Mouse (Mus musculus): ENCODE data around the gene Wdr43. TPM values are rescaled to one million over a fixed set of nuclear protein-coding genes. Genes with fewer than 3 reads are reported as not detected.
"Not testable (repeated sequence)": the region's sequence is repeated elsewhere in the genome, so short reads cannot be mapped to it uniquely, and the experiment has no call there.

Wdr43 gene
- polyA plus RNA-seq, 1 experiment: 5.0 TPM

- WGBS: 32% methylated on average over 4 of the region's 4 CpGs
- Histone ChIP-seq H3K27ac (ENCODE audit: insufficient read depth, low read depth, low read length) (no peak overlapping the region), H3K4me1 (ENCODE audit: control insufficient read depth, insufficient read depth, low read length) (peaks cover 6% of the 10 kb centered on the region; the same call in 1 of the 2 replicates), H3K27me3 (replicated peaks; ENCODE audit: control insufficient read depth, insufficient read depth, low read length) (no peaks in the 10 kb centered on the region), H3K36me3 (ENCODE audit: control insufficient read depth, insufficient read depth, low read length) (no peaks in the 10 kb centered on the region), H3K4me3 (ENCODE audit: insufficient read depth, low read depth, low read length) (0 out of 2 replicates have a peak overlapping the region, but pooled peaks have one; percentile 11)
- TF ChIP-seq POLR2A (IDR thresholded peaks at IDR 0.05; ENCODE audit: low read depth, low read length) (no peak), CTCF (conservative IDR thresholded peaks at IDR 0.05; ENCODE audit: insufficient read depth, insufficient read length, low read depth, low read length) (no peak)
- no peak for DNase-seq
These were observed 2.3 kb downstream of the Wdr43 start for GRCm38 (mm10) chr17:71617974-71618373.

GRCm38 (mm10) chr17:71631806-71632205 is 16.1 kb downstream of the Wdr43 start:
- no peaks in the 10 kb centered on the region for H3K4me1 ChIP-seq (ENCODE audit: control insufficient read depth, insufficient read depth, low read length)
- no peak overlapping the region for H3K27ac ChIP-seq (ENCODE audit: insufficient read depth, low read depth, low read length)
- no peak for DNase-seq
- WGBS: 58% methylated on average over 10 of the region's 10 CpGs
- no peak overlapping the region for H3K4me3 ChIP-seq (ENCODE audit: insufficient read depth, low read depth, low read length)
- TF ChIP-seq CTCF (conservative IDR thresholded peaks at IDR 0.05; ENCODE audit: insufficient read depth, insufficient read length, low read depth, low read length): no peak
- no peak for TF ChIP-seq POLR2A (IDR thresholded peaks at IDR 0.05; ENCODE audit: low read depth, low read length)
- no peaks in the 10 kb centered on the region for H3K27me3 ChIP-seq (replicated peaks; ENCODE audit: control insufficient read depth, insufficient read depth, low read length)
- peaks cover 6% of the 10 kb centered on the region; the same call in 1 of the 2 replicates for H3K36me3 ChIP-seq (ENCODE audit: control insufficient read depth, insufficient read depth, low read length)

GRCm38 (mm10) chr17:71633350-71633749 is 17.7 kb downstream of the Wdr43 start:
- no peak for DNase-seq
- Histone ChIP-seq H3K4me1 (ENCODE audit: control insufficient read depth, insufficient read depth, low read length) (0 out of 2 replicates have a peak, but pooled peaks cover 5% of the 10 kb centered on the region), H3K27ac (ENCODE audit: insufficient read depth, low read depth, low read length) (no peak overlapping the region), H3K27me3 (replicated peaks; ENCODE audit: control insufficient read depth, insufficient read depth, low read length) (no peaks in the 10 kb centered on the region), H3K4me3 (ENCODE audit: insufficient read depth, low read depth, low read length) (no peak overlapping the region), H3K36me3 (ENCODE audit: control insufficient read depth, insufficient read depth, low read length) (peaks cover 5% of the 10 kb centered on the region; the same call in 1 of the 2 replicates)
- TF ChIP-seq CTCF (conservative IDR thresholded peaks at IDR 0.05; ENCODE audit: insufficient read depth, insufficient read length, low read depth, low read length) (no peak), POLR2A (IDR thresholded peaks at IDR 0.05; ENCODE audit: low read depth, low read length) (no peak)
- WGBS: 80% methylated on average over 8 of the region's 8 CpGs

- Histone ChIP-seq H3K27me3 (replicated peaks; ENCODE audit: control insufficient read depth, insufficient read depth, low read length) (no peaks in the 10 kb centered on the region), H3K4me1 (ENCODE audit: control insufficient read depth, insufficient read depth, low read length) (0 out of 2 replicates have a peak, but pooled peaks cover 5% of the 10 kb centered on the region), H3K36me3 (ENCODE audit: control insufficient read depth, insufficient read depth, low read length) (peaks cover 3% of the 10 kb centered on the region; the same call in 1 of the 2 replicates), H3K27ac (ENCODE audit: insufficient read depth, low read depth, low read length) (no peak overlapping the region), H3K4me3 (ENCODE audit: insufficient read depth, low read depth, low read length) (no peak overlapping the region)
- no peak for DNase-seq
- TF ChIP-seq POLR2A (IDR thresholded peaks at IDR 0.05; ENCODE audit: low read depth, low read length): no peak
- WGBS: 94% methylated on average over 8 of the region's 8 CpGs
These were observed 21.1 kb downstream of the Wdr43 start for GRCm38 (mm10) chr17:71636786-71637185.

- no peaks in the 10 kb centered on the region for H3K27me3 ChIP-seq (replicated peaks; ENCODE audit: control insufficient read depth, insufficient read depth, low read length)
- no peak for DNase-seq
- no peak overlapping the region for H3K27ac ChIP-seq (ENCODE audit: insufficient read depth, low read depth, low read length)
- 77% methylated on average over 4 of the region's 4 CpGs for WGBS
- no peak overlapping the region for H3K4me3 ChIP-seq (ENCODE audit: insufficient read depth, low read depth, low read length)
- H3K4me1 ChIP-seq (ENCODE audit: control insufficient read depth, insufficient read depth, low read length): 0 out of 2 replicates have a peak, but pooled peaks cover 5% of the 10 kb centered on the region
- H3K36me3 ChIP-seq (ENCODE audit: control insufficient read depth, insufficient read depth, low read length): peaks cover 5% of the 10 kb centered on the region
- TF ChIP-seq POLR2A (IDR thresholded peaks at IDR 0.05; ENCODE audit: low read depth, low read length): no peak
- no peak for TF ChIP-seq CTCF (conservative IDR thresholded peaks at IDR 0.05; ENCODE audit: insufficient read depth, insufficient read length, low read depth, low read length)
These were observed 22.1 kb downstream of the Wdr43 start for GRCm38 (mm10) chr17:71637750-71638265.

GRCm38 (mm10) chr17:71639056-71639455 is 23.4 kb downstream of the Wdr43 start:
- not testable (repeated sequence) for H3K27ac ChIP-seq (ENCODE audit: insufficient read depth, low read depth, low read length); H3K27me3 ChIP-seq (replicated peaks; ENCODE audit: control insufficient read depth, insufficient read depth, low read length); H3K4me3 ChIP-seq (ENCODE audit: insufficient read depth, low read depth, low read length); H3K36me3 ChIP-seq (ENCODE audit: control insufficient read depth, insufficient read depth, low read length); H3K4me1 ChIP-seq (ENCODE audit: control insufficient read depth, insufficient read depth, low read length)
- DNase-seq: peak; percentile 52
- WGBS: 38% methylated on average over 5 of the region's 5 CpGs

- H3K27me3 ChIP-seq (replicated peaks; ENCODE audit: control insufficient read depth, insufficient read depth, low read length): no peaks in the 10 kb centered on the region
- H3K4me1 ChIP-seq (ENCODE audit: control insufficient read depth, insufficient read depth, low read length): 0 out of 2 replicates have a peak, but pooled peaks cover 5% of the 10 kb centered on the region
- DNase-seq: no peak
- H3K27ac ChIP-seq (ENCODE audit: insufficient read depth, low read depth, low read length): no peak overlapping the region
- no peak for TF ChIP-seq POLR2A (IDR thresholded peaks at IDR 0.05; ENCODE audit: low read depth, low read length)
- no peak for TF ChIP-seq CTCF (conservative IDR thresholded peaks at IDR 0.05; ENCODE audit: insufficient read depth, insufficient read length, low read depth, low read length)
- H3K36me3 ChIP-seq (ENCODE audit: control insufficient read depth, insufficient read depth, low read length): peaks cover 9% of the 10 kb centered on the region
- 91% methylated on average over 9 of the region's 9 CpGs for WGBS
- no peak overlapping the region for H3K4me3 ChIP-seq (ENCODE audit: insufficient read depth, low read depth, low read length)
These were observed 24.9 kb downstream of the Wdr43 start for GRCm38 (mm10) chr17:71640421-71641085.
